Mouse (Mus musculus): ENCODE results near the gene Tchp. TPM values are rescaled to one million over a fixed set of nuclear protein-coding genes. Genes with fewer than 3 reads are reported as not detected.

Tchp gene
- polyA plus RNA-seq, 1 experiment from 2014 or later = 9.4 TPM

DNA sequence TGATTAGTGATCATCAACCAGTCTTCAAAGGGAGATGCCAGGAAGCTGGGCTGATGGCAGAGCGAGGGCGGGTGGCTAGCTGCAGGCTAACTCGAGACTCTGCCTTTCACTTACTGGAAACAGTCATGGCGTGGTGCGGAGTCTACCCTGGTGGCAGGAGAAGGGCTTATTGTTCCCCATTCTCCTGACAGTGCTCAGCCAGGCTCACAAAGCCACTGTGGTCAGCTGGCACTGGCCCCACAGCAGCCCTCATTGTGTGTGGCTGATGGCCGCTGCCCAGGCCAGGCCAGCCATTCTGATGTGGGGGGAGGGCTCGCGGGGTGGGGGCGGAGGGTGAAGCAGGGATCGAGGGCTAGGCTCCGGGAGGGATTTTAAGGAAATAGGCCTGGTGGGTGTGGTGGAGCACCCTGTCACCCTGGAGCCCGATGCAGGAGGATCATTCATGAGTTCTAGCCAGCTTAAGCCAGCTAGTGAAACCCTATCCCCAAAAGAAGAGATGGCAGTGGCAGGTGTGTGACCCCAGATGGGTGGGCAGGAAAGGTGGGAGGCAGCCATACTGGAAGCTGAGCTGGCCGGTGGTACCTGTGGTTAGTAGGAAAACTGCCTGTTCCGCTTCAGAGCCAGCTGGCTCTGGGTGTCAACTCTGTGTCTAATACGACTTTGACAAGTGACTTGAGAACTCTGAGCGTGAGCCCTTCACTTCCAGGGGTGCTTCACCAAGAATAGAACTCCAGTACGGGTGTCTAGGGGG, 27.5 kb upstream of the Tchp start:
- Histone ChIP-seq H3K9me3 (replicated peaks) (no peaks in the 10 kb centered on the region), H3K4me1 (replicated peaks) (peaks cover 32% of the 10 kb centered on the region)
- WGBS = 64% methylated on average over 17 of the region's 17 CpGs

DNA sequence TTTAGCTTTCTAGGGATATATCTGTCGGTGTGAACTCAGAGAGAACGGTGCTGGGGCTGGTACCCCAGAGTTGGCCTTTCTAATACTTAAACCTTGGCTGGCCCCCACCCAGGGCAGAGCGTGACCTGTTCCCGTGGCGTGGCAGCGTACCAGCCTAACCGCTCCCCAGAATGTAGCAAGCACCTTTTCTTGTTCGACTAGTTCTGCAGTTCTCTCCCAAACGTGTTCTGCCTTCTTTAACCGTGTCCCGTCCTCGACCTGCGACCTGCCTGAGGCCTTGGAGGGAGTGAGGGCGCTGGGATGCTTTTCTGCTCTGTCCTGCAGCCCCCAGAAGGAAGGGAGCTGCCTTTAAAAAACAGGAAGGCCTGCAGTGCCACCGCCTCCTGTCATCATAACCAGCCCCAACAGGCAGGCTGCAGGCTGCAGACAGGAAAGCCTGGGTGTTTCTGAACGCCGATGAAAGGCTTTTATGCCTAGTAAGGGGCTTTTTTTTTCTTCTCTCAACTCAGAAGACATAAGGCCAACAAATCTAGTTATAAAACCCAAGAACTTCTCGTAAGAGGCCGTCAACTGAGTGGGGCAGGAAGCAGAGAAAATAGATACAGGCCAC, 26.8 kb upstream of the Tchp start:
- Histone ChIP-seq H3K4me1 (replicated peaks) (peaks cover 32% of the 10 kb centered on the region), H3K4me2 (no peak overlapping the region), H3K27me3 (replicated peaks) (no peaks in the 10 kb centered on the region; the same call in 1 of the 2 replicates), H3K4me3 (no peak overlapping the region), H3K27ac (ENCODE audit: poor library complexity, severe bottlenecking) (no peak overlapping the region), H3K9me3 (replicated peaks) (no peaks in the 10 kb centered on the region), H3K9ac (peak overlapping the region; percentile 47; the same call in 1 of the 2 replicates), H3K36me3 (peaks cover 11% of the 10 kb centered on the region)
- no peak for ATAC-seq (ENCODE audit: insufficient number of reproducible peaks, low FRiP score)
- WGBS = 56% methylated on average over 19 of the region's 19 CpGs

More for the DNA sequence above, 27.5 kb upstream of the Tchp start:
- no peak overlapping the region for H3K4me3 ChIP-seq
- no peak overlapping the region for H3K27ac ChIP-seq (ENCODE audit: poor library complexity, severe bottlenecking)
- H3K27me3 ChIP-seq (replicated peaks) = no peaks in the 10 kb centered on the region; the same call in 1 of the 2 replicates
- no peak overlapping the region for H3K4me2 ChIP-seq
- no peak overlapping the region for H3K9ac ChIP-seq
- no peak for ATAC-seq (ENCODE audit: insufficient number of reproducible peaks, low FRiP score)
- H3K36me3 ChIP-seq = peaks cover 13% of the 10 kb centered on the region

DNA sequence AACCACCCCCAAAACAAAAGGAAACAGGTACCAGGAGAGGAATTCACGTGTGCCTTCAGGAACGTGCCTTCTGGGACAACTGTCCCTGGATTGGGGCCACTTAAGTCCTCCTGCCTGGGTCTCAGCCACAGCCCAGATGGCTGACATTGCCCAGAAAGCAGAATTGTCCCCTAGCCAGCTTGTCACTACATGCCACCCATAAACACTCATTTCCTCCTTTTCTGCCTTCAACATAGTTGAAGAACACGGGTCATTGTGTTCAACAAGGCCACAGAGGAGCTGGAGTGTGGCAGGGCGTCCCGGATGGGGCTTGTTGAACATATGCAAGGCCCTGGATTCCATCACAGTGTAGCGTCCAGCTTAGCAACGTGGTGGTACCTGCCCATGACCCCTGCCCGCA, 25.8 kb upstream of the Tchp start:
- ATAC-seq (ENCODE audit: insufficient number of reproducible peaks, low FRiP score) = no peak
- 63% methylated on average over 8 of the region's 8 CpGs for WGBS
- H3K27me3 ChIP-seq (replicated peaks) = no peaks in the 10 kb centered on the region; the same call in 1 of the 2 replicates
- no peak overlapping the region for H3K4me3 ChIP-seq
- H3K4me2 ChIP-seq = no peak overlapping the region
- H3K9me3 ChIP-seq (replicated peaks) = no peaks in the 10 kb centered on the region
- peaks cover 32% of the 10 kb centered on the region for H3K4me1 ChIP-seq (replicated peaks)
- peak overlapping the region; percentile 50; the same call in 1 of the 2 replicates for H3K9ac ChIP-seq
- H3K36me3 ChIP-seq = peaks cover 7% of the 10 kb centered on the region
- no peak overlapping the region for H3K27ac ChIP-seq (ENCODE audit: poor library complexity, severe bottlenecking)

DNA sequence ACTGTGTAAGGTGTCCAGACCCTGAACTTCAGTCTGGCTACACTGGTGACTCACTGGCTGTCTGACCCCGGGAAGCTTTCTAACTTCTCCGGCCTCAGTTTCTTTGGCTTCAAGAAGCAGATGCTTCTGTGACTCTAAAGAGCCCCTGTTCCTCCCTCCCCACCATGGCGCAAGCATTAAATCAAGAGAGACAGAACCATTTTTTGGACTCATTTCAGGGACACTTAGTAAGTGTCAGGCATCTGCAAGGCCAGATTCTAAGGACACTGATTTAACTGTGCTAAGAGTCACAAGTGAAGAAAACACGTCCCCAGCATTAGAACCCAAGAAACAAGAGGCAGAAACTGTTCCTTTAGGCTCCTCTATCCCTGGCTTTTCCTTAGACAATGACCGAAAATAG, 21.6 kb upstream of the Tchp start:
- Histone ChIP-seq H3K27ac (ENCODE audit: poor library complexity, severe bottlenecking) (no peak overlapping the region), H3K27me3 (replicated peaks) (no peaks in the 10 kb centered on the region), H3K9ac (no peak overlapping the region), H3K9me3 (replicated peaks) (no peaks in the 10 kb centered on the region), H3K36me3 (no peaks in the 10 kb centered on the region), H3K4me1 (replicated peaks) (peaks cover 30% of the 10 kb centered on the region), H3K4me3 (no peak overlapping the region), H3K4me2 (no peak overlapping the region)
- ATAC-seq (ENCODE audit: insufficient number of reproducible peaks, low FRiP score) = no peak
- WGBS = 88% methylated on average over 5 of the region's 5 CpGs

DNA sequence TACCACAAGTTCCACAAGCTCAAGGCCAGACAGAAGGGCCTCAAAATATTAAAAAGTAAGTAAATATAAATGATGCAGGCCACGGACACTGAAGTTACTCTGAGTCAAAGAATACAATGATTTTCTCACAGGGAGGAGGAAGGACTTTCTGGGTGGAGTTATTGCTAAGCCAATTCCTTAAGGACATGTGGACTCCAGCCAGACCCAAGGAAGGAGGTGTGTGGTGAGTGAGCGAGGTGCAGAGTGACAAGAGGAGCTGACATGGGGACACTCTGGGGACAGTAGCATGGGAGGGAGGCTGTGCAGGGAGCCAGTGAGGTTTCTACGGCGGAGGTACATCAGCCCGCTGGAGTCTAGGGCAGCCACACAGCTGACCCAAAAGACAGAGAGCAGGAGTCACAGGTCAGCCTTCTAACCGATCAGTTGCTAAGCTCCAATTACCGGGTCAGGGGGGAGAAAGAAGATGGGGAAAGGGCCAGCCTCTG, 20.8 kb upstream of the Tchp start:
- no peak for ATAC-seq (ENCODE audit: insufficient number of reproducible peaks, low FRiP score)
- Histone ChIP-seq H3K4me1 (replicated peaks) (peaks cover 24% of the 10 kb centered on the region), H3K9me3 (replicated peaks) (no peaks in the 10 kb centered on the region), H3K9ac (no peak overlapping the region), H3K36me3 (no peaks in the 10 kb centered on the region), H3K4me3 (no peak overlapping the region), H3K4me2 (no peak overlapping the region), H3K27ac (ENCODE audit: poor library complexity, severe bottlenecking) (no peak overlapping the region), H3K27me3 (replicated peaks) (no peaks in the 10 kb centered on the region)
- 57% methylated on average over 7 of the region's 7 CpGs for WGBS

DNA sequence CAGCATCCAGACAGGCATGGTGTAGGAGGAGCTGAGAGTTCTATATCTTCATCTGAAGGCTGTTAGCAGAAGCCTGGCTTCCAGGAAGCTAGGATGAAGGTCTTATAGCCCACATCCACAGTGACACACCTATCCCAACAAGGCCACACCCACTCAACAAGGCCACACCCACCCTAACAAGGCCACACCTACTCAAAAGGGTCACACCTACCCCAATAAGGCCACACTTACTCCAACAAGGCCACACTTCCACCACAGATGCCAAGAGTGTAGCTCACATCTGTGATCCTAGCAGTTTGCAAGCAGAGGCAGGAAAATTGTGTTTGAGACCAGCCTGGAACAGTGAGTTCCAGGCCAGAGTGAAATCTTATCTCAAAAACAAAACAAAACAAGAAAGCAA, 19.7 kb upstream of the Tchp start:
- Histone ChIP-seq H3K9ac (no peak overlapping the region), H3K27ac (ENCODE audit: poor library complexity, severe bottlenecking) (no peak overlapping the region), H3K4me3 (no peak overlapping the region), H3K9me3 (replicated peaks) (no peaks in the 10 kb centered on the region), H3K27me3 (replicated peaks) (peaks cover 4% of the 10 kb centered on the region; the same call in 1 of the 2 replicates), H3K36me3 (no peaks in the 10 kb centered on the region), H3K4me1 (replicated peaks) (peaks cover 21% of the 10 kb centered on the region), H3K4me2 (no peak overlapping the region)
- no peak for ATAC-seq (ENCODE audit: insufficient number of reproducible peaks, low FRiP score)

DNA sequence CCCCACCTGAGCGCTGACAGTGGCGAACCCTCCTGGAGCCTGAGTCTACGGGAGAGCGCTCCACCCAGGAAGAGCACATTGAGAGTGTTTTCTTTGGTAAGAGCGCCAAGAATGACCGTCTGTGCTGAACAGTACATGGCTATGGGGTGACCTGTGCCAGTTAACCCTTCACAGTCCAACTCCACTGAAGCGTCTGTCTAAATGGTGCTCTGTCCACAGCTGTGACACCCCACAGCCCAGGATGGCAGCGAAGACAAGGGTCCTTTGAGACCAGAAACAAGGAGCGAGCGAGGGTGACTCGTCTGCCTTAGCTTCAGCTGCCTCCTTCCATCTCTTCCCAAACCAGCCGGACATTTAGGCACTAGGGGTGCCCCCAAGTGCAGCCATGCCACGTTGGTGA, 18.9 kb upstream of the Tchp start:
- no peak overlapping the region for H3K4me3 ChIP-seq
- ATAC-seq (ENCODE audit: insufficient number of reproducible peaks, low FRiP score) = no peak
- H3K4me2 ChIP-seq = no peak overlapping the region
- peaks cover 9% of the 10 kb centered on the region; the same call in 1 of the 2 replicates for H3K27me3 ChIP-seq (replicated peaks)
- 84% methylated on average over 13 of the region's 13 CpGs for WGBS
- no peaks in the 10 kb centered on the region for H3K9me3 ChIP-seq (replicated peaks)
- peaks cover 21% of the 10 kb centered on the region for H3K4me1 ChIP-seq (replicated peaks)
- H3K27ac ChIP-seq (ENCODE audit: poor library complexity, severe bottlenecking) = no peak overlapping the region
- no peak overlapping the region for H3K9ac ChIP-seq
- H3K36me3 ChIP-seq = no peaks in the 10 kb centered on the region

DNA sequence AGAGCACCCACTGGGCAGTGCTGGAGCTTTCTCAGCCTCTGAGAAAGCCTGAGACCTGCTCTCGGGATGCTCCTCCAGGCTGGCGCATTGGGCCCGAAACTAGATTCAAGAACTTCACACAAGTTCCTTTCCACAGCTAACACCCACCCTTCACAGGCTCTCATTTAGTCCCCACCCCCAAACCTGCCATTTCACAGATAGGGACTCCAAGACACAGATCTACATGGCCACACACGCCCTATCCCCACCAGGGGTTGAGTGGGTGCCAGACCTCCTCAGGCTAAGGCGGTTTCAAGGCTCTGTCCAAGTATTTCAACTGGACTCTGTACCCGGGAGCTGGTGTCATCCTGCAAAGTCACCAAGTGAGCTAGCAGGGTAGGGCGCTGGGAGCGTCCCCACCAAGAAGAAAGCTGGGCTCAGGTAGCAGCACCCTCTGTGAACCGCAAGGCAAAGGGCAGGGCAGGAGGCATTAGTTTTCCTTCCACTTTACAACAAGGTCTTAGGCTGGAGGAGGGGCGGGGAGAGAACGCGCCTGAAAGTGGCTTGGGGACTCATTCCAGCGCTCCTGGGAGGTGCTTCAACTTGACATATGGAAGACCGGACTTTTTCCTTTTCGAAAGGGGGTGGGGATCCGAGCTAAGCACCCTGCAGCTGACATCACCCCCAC, 17.7 kb upstream of the Tchp start:
- Histone ChIP-seq H3K9me3 (replicated peaks) (no peaks in the 10 kb centered on the region), H3K4me3 (peak overlapping the region; percentile 78), H3K9ac (peak overlapping the region; percentile 89), H3K27ac (ENCODE audit: poor library complexity, severe bottlenecking) (no peak overlapping the region), H3K4me1 (replicated peaks) (peaks cover 16% of the 10 kb centered on the region), H3K4me2 (peak overlapping the region; percentile 94), H3K27me3 (replicated peaks) (peaks cover 16% of the 10 kb centered on the region), H3K36me3 (no peaks in the 10 kb centered on the region)
- no peak for ATAC-seq (ENCODE audit: insufficient number of reproducible peaks, low FRiP score)
- 18% methylated on average over 16 of the region's 16 CpGs for WGBS

DNA sequence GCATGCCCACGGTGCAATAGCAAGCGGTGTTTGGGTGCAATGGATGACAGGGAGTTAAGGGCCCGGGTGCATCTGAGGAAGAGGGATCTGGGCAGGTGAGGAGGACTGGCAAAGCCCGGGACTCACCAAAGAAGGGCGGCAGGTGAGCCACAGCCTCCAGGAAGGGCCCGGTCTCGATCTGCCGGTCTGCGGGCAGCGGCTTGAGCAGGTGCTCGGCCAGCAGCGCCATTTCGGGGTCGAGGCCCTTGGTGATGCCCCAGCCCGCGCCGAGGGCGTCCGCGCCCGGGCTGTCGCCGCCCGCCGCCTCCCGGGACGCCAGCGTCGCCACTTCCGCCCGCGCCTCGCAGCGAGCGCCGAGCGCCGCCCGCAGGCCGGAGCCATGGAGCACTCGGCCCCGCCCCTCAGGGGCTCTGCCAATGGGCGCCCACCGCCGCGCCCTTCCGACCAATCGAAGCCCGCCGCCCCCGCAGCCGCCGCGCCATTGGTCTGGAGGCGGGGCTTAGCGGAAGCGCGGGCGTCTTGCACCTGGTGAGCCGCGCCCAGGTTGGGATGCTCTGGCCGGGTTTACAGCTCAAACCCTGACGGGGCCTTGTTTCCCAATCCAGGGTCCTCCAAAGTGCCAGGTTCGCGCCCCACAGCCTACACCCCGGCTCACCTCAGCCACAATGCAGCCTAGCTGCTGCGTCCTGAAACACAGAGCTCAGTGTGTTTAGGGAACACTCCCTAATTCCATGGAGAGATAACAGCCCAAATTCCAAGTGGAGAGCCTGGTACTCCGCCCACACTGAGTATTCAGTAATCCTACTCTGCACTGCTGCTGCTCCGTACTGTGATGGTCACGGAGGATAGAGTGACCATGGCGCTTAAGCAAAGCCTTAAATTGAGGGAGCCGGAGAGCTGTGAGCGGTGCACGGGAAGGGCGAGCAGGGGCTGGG, 16.7 kb upstream of the Tchp start, which contains the start of gene Gltp:
Gltp (minus strand) TSS at position 352 of the 935 bp plus-strand sequence.
- H3K36me3 ChIP-seq = no peaks in the 10 kb centered on the region
- no peaks in the 10 kb centered on the region for H3K9me3 ChIP-seq (replicated peaks)
- peaks cover 25% of the 10 kb centered on the region for H3K27me3 ChIP-seq (replicated peaks)
- peak within 1 kb of the TSS; percentile 94 for H3K4me2 ChIP-seq
- H3K9ac ChIP-seq = peak within 1 kb of the TSS; percentile 89
- H3K27ac ChIP-seq (ENCODE audit: poor library complexity, severe bottlenecking) = no peak within 1 kb of the TSS
- peak within 1 kb of the TSS; percentile 78 for H3K4me3 ChIP-seq
- peak; percentile 96 for ATAC-seq (ENCODE audit: insufficient number of reproducible peaks, low FRiP score)
- 3% methylated on average over 74 of the region's 75 CpGs for WGBS
- peaks cover 16% of the 10 kb centered on the region for H3K4me1 ChIP-seq (replicated peaks)

DNA sequence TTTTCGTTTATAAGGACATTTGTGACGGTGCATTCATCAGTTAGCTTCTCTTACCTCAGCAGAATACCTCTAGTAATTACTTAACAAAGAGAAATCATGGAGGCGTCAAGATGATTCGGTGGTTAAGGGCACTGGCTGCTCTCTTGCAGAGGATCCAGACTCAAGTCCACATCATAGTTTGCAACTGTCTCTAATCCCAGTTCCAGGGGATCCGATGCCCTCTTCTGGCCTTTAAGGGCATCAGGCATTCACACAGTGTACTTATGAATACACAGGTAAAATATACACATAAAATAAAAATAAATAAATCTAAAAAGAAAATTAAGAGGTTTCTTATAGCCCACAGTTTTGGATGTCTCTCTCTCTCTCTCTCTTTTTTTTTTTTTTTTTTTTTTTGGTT, 11.8 kb upstream of the Tchp start:
- Histone ChIP-seq H3K4me2 (no peak overlapping the region), H3K27ac (ENCODE audit: poor library complexity, severe bottlenecking) (no peak overlapping the region), H3K36me3 (no peaks in the 10 kb centered on the region), H3K9me3 (replicated peaks) (no peaks in the 10 kb centered on the region), H3K4me3 (no peak overlapping the region), H3K9ac (no peak overlapping the region), H3K27me3 (replicated peaks) (peaks cover 29% of the 10 kb centered on the region), H3K4me1 (replicated peaks) (peaks cover 3% of the 10 kb centered on the region; the same call in 1 of the 2 replicates)
- ATAC-seq (ENCODE audit: insufficient number of reproducible peaks, low FRiP score) = no peak
- 63% methylated on average over 5 of the region's 5 CpGs for WGBS
